Mouse (Mus musculus) small intestine, adult 2 months (tissue): Measurements from ENCODE around the gene Cldnd2.

Source experiments
- CTCF ChIP-seq: fragments of 200-500 bp; IDR thresholded peaks from 2 replicates; pipeline ENCODE4 v1.5.1; 2012; ENCODE audit warnings: low read depth, mild to moderate bottlenecking, control low read depth, inconsistent platforms, low read length, moderate library complexity, mixed read lengths; ENCODE audit not compliant: insufficient replicate concordance, insufficient read length; ENCODE audit errors: extremely low read depth
- POLR2A ChIP-seq: fragments of 200-500 bp; IDR thresholded peaks from 2 replicates; pipeline ENCODE4 v1.6.1; 2012; ENCODE audit warnings: low read depth, mild to moderate bottlenecking, control low read depth, inconsistent platforms, low read length, moderate library complexity

DNA sequence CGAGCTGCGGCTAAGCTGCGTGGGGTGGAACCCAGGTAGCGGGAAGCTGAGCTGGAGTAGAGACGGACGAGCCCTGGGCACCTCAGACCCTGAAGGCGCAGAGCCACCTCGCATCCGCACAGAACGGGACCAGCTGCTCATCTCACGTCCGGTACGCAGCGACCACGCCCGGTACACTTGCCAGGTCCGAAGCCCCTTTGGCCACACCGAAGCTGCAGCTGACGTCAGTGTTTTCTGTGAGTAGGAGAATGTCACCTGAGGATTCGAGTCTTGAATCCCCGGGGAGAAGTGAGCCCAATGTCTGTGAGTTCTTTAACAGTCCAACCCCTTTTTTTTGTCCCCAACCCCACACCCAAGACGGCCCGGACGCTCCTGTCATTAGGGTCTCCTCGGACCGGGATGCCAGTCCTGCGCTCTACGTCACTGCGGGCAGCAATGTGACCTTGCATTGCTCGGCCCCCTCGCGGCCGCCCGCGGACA is 24.3 kb downstream of the Cldnd2 start:
- TF ChIP-seq POLR2A, result no peak
- no peak; the same call in 1 of the 2 replicates for TF ChIP-seq CTCF
